Mouse (Mus musculus): Measurements from ENCODE around the gene Zswim8. TPM values are rescaled to one million over a fixed set of nuclear protein-coding genes. Genes with fewer than 3 reads are reported as not detected.

Zswim8 gene
- polyA plus RNA-seq, 1 experiment from 2014 or later: 33.1 TPM

DNA sequence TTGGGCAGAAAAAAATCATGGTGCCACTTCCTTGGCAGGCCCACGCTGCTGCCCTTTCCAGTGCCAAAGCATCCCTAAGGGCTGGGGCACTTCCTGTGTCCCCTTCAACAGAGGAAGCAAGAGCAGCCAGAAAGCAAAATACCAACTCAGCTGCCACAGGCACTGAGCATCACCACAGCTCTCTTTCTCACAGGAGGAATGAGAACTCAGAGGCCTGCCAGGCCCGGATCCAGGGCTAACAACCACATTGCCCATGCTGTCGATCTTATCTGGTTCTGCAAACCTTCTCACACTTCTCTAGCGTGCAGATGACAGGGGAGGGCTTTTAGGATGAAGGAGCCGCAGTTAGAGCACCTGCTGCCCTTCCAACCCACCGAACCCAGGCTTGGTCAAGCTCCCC, 65.5 kb downstream of the Zswim8 start:
- WGBS: 52% methylated on average over 6 of the region's 6 CpGs
- Histone ChIP-seq H3K9me3 (no peaks in the 10 kb centered on the region), H3K4me1 (peaks cover 48% of the 10 kb centered on the region), H3K27ac (peak overlapping the region; percentile 54), H3K27me3 (ENCODE audit: insufficient read depth, poor library complexity, severe bottlenecking) (no peaks in the 10 kb centered on the region), H3K4me3 (no peak overlapping the region), H3K36me3 (peaks cover 54% of the 10 kb centered on the region)
- no peak for DNase-seq (ENCODE audit: low spot score)

Small RNA genes within 50 kb of the gene (microRNA-seq; reads per million reads assigned to microRNA genes)
- 2.3 reads per million for gene Mir6946

Other genes with a start within 250 kb of the Zswim8 start
- gene Anxa7, start 227.4 kb upstream of the Zswim8 start, polyA plus RNA-seq (2016; fragmentation: Nextera tagmentation; extraction: Ambion mirVana): 36.6 and 38.5 TPM in 2 replicates
- 0.64 and 0.65 TPM in 2 replicates for gene Mss51, start 210.7 kb upstream of the Zswim8 start, polyA plus RNA-seq (2016; fragmentation: Nextera tagmentation; extraction: Ambion mirVana)
- gene Ppp3cb, start 161.0 kb upstream of the Zswim8 start, polyA plus RNA-seq (2016; fragmentation: Nextera tagmentation; extraction: Ambion mirVana): 36.2 and 37.8 TPM in 2 replicates
- 7.3 and 7.5 TPM in 2 replicates for gene Usp54, start 66.5 kb upstream of the Zswim8 start, polyA plus RNA-seq (2016; fragmentation: Nextera tagmentation; extraction: Ambion mirVana)
- gene Myoz1, start 51.0 kb upstream of the Zswim8 start, polyA plus RNA-seq (2016; fragmentation: Nextera tagmentation; extraction: Ambion mirVana): 22.8 and 30.3 TPM in 2 replicates
- gene Synpo2l, start 39.2 kb upstream of the Zswim8 start, polyA plus RNA-seq (2016; fragmentation: Nextera tagmentation; extraction: Ambion mirVana): 87.0 and 172 TPM in 2 replicates
- gene Sec24c, start 33.2 kb upstream of the Zswim8 start, polyA plus RNA-seq (2016; fragmentation: Nextera tagmentation; extraction: Ambion mirVana): 101 and 113 TPM in 2 replicates
- gene Fut11, start 12.6 kb upstream of the Zswim8 start, polyA plus RNA-seq (2016; fragmentation: Nextera tagmentation; extraction: Ambion mirVana): 18.4 and 19.5 TPM in 2 replicates
- gene Chchd1, start 4.5 kb upstream of the Zswim8 start, polyA plus RNA-seq (2016; fragmentation: Nextera tagmentation; extraction: Ambion mirVana): 224 and 232 TPM in 2 replicates
- gene Ndst2, start 27.0 kb downstream of the Zswim8 start, polyA plus RNA-seq (2016; fragmentation: Nextera tagmentation; extraction: Ambion mirVana): 17.5 and 19.7 TPM in 2 replicates
- gene Camk2g, start 86.5 kb downstream of the Zswim8 start, polyA plus RNA-seq (2016; fragmentation: Nextera tagmentation; extraction: Ambion mirVana): 60.6 and 65.3 TPM in 2 replicates
- 0.23 and 0.30 TPM in 2 replicates for gene Plau, start 129.1 kb downstream of the Zswim8 start, polyA plus RNA-seq (2016; fragmentation: Nextera tagmentation; extraction: Ambion mirVana)
- 68.9 and 94.1 TPM in 2 replicates for gene Vcl, start 221.8 kb downstream of the Zswim8 start, polyA plus RNA-seq (2016; fragmentation: Nextera tagmentation; extraction: Ambion mirVana)